Mouse (Mus musculus): Measurements from ENCODE around the gene Nol11.

- TF ChIP-seq USF1 (IDR thresholded peaks at IDR 0.05; ENCODE audit: low read depth) = no peak
- no peak for TF ChIP-seq POLR2A (IDR thresholded peaks at IDR 0.05; ENCODE audit: insufficient read length, low read depth)
- no peak for TF ChIP-seq SRF (IDR thresholded peaks at IDR 0.05; ENCODE audit: control insufficient read depth, insufficient read length, low read depth)
- TF ChIP-seq MAX (IDR thresholded peaks at IDR 0.05; ENCODE audit: low read depth) = no peak
- no peak for TF ChIP-seq TCF12 (IDR thresholded peaks at IDR 0.05; ENCODE audit: insufficient read depth, poor library complexity, severe bottlenecking)
- TF ChIP-seq POLR2AphosphoS2 (IDR thresholded peaks at IDR 0.05; ENCODE audit: insufficient read length, low read depth) = no peak
- no peak for TF ChIP-seq TCF3 (IDR thresholded peaks at IDR 0.05; ENCODE audit: insufficient read length, low read depth)
- TF ChIP-seq MYOG (IDR thresholded peaks at IDR 0.05; ENCODE audit: control insufficient read depth in 1 of 3, insufficient read depth in 1 of 3, insufficient read length in 2 of 3, low read depth in 2 of 3) = no peak
Observed at GRCm38 (mm10) chr11:107226013-107226412, 36.8 kb upstream of the Nol11 start.
